Mouse (Mus musculus) embryonic fibroblast, embryonic 13.5 days (primary cell): Measurements from ENCODE around the gene Ppp1r12c.

Experiments used
- CTCF ChIP-seq: IDR thresholded peaks from 2 replicates; pipeline ENCODE4 v1.5.1; 2011; ENCODE audit warnings: mild to moderate bottlenecking, control low read depth, low read length, moderate library complexity, borderline replicate concordance; ENCODE audit not compliant: insufficient read depth
- POLR2A ChIP-seq: IDR thresholded peaks from 2 replicates; pipeline ENCODE4 v1.6.1; 2011; ENCODE audit warnings: low read depth, mild to moderate bottlenecking, control low read depth, low read length, moderate library complexity

- TF ChIP-seq CTCF (no peak), POLR2A (no peak)
These were observed 44.6 kb upstream of the Ppp1r12c start for GRCm38 (mm10) chr7:4546050-4546449.
